In the genomic region with DNA sequence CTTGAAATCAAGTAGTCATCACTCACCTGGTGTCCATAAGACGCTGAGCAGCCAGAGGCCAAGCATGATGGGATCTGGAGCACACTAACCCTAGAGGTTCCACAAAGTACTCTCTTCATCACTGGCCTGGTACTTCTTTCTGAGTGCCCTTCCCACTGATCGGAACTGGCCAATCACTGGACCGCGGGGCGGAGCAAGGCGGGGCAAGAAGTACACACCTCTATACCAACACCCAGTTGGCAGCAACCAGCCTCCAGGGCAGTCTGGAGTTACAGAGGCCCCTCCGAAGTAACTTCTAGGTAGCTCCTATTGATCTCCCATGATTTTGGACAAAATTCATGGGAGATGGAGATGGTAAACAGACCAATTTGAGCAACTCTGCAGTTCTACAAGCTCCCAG, we compare ENCODE assay signal across 8 mouse cellular contexts. TPM values are rescaled to one million over a fixed set of nuclear protein-coding genes. Genes with fewer than 3 reads are reported as not detected.
A peak's percentile ranks its signal among the peaks of the same experiment; 100 is the strongest.
DNase-seq lines count a peak whose midpoint lies in the region; ATAC-seq and TF ChIP-seq lines count a peak whose summit lies in the region.

A gene (minus strand): TSS at position 157 of the 400 bp plus-strand sequence.

- H3K36me3 ChIP-seq in spleen, adult 2 months (ENCODE audit: control insufficient read depth, insufficient read depth, low read length) = peaks cover 5% of the 10 kb centered on the region; the same call in 1 of the 2 replicates
- no peaks in the 10 kb centered on the region for H3K36me3 ChIP-seq in liver, embryonic 11.5 days (ENCODE audit: control insufficient read depth, insufficient read depth, low read length)
- H3K36me3 ChIP-seq in splenic B cell, adult 2 months (ENCODE audit: control insufficient read depth, insufficient read depth, low read length, poor library complexity, severe bottlenecking) = no peaks in the 10 kb centered on the region

- H3K27me3 ChIP-seq in spleen, adult 2 months (ENCODE audit: control insufficient read depth, insufficient read depth, low read length) = no peaks in the 10 kb centered on the region
- H3K27me3 ChIP-seq in liver, embryonic 11.5 days (replicated peaks; ENCODE audit: control insufficient read depth, insufficient read depth, low read length) = no peaks in the 10 kb centered on the region
- no peaks in the 10 kb centered on the region for H3K27me3 ChIP-seq in splenic B cell, adult 2 months (ENCODE audit: control insufficient read depth, insufficient read depth, low read length, poor library complexity, severe bottlenecking)

- H3K9ac ChIP-seq in liver, embryonic 11.5 days (ENCODE audit: low read depth, low read length) = no peak within 1 kb of the TSS

- no peak within 1 kb of the TSS for H3K27ac ChIP-seq in spleen, adult 2 months (ENCODE audit: insufficient read depth, low read length)
- no peak within 1 kb of the TSS for H3K27ac ChIP-seq in liver, embryonic 11.5 days (ENCODE audit: low read depth, low read length)

- no peak for TF ChIP-seq CTCF in spleen, adult 2 months (IDR thresholded peaks at IDR 0.05; ENCODE audit: extremely low read depth, insufficient read depth, insufficient read length, insufficient replicate concordance)

- peak within 1 kb of the TSS; percentile 14; the same call in 1 of the 2 replicates for H3K4me3 ChIP-seq in spleen, adult 2 months (ENCODE audit: extremely low read depth, insufficient read depth, insufficient read length)
- H3K4me3 ChIP-seq in liver, embryonic 11.5 days (ENCODE audit: low read depth, low read length) = no peak within 1 kb of the TSS

- peak in 1 of 2 experiments; percentile 31 for DNase-seq in spleen, adult 2 months (ENCODE audit: low read depth in 1 of 2, low spot score in 2 of 2)
- no peak for DNase-seq in spleen, postnatal 14 days (ENCODE audit: low spot score in 2 of 2)
- DNase-seq in liver, embryonic 11.5 days (ENCODE audit: low spot score) = no peak
- peak; percentile 48 for DNase-seq in splenic B cell, adult 2 months (ENCODE audit: low read depth, low spot score)
- no peak for DNase-seq in frontal cortex, postnatal 14 days (ENCODE audit: low spot score in 2 of 2)
- DNase-seq in T-cell, adult 2 months (ENCODE audit: low spot score) = no peak
- no peak for DNase-seq in gastrocnemius, postnatal 4 days (ENCODE audit: low spot score in 2 of 2)

- WGBS in spleen, adult 2 months = 41% methylated on average over 7 of the region's 7 CpGs
- WGBS in liver, embryonic 11.5 days = 25% methylated on average over 7 of the region's 7 CpGs

- no peak for TF ChIP-seq POLR2A in spleen, adult 2 months (IDR thresholded peaks at IDR 0.05; ENCODE audit: low read depth, low read length)

- no peak within 1 kb of the TSS for H3K4me2 ChIP-seq in liver, embryonic 11.5 days

- H3K4me1 ChIP-seq in spleen, adult 2 months (ENCODE audit: control insufficient read depth, insufficient read depth, insufficient read length) = no peaks in the 10 kb centered on the region
- H3K4me1 ChIP-seq in liver, embryonic 11.5 days (replicated peaks; ENCODE audit: control insufficient read depth, insufficient read depth, low read length) = no peaks in the 10 kb centered on the region

- H3K9me3 ChIP-seq in liver, embryonic 11.5 days (ENCODE audit: control insufficient read depth, low read length) = no peaks in the 10 kb centered on the region

- ATAC-seq in common myeloid progenitor, adult 5-6 weeks (replicated peaks; ENCODE audit: low read depth, poor library complexity, severe bottlenecking) = peak; percentile 76
- ATAC-seq in liver, embryonic 11.5 days (replicated peaks; ENCODE audit: low FRiP score) = peak; percentile 73

RNA-seq across cellular contexts. Expression of the gene that starts here (rescaled TPM):
- 23.2 and 26.2 TPM in 2 replicates for polyA plus RNA-seq in spleen, adult 2 months (2012; rRNA removed)
- total RNA-seq in common myeloid progenitor, adult 5-6 weeks (2017) = 0.34 and 0.46 TPM in 2 replicates
- 1.1 and 1.4 TPM in 2 replicates for polyA plus RNA-seq in liver, embryonic 11.5 days (2014; fragmentation: Nextera tagmentation; extraction: Ambion mirVana)
- total RNA-seq in gastrocnemius, postnatal 4 days (2021) = 1 to 10 TPM in 1 of 2 experiments, under 1 TPM in 1; 0.78 to 1.1 TPM

Comparison
In these comparisons a context has a peak if more than half of its experiments do, and no peak if none do; other contexts are left out.
1. Peak in ATAC-seq in common myeloid progenitor, adult 5-6 weeks; RNA of the gene not detected or under 1 TPM.